Mouse (Mus musculus) C2C12 (cell line): Measurements from ENCODE around the gene Gm11562. TPM values are rescaled to one million over a fixed set of nuclear protein-coding genes. Genes with fewer than 3 reads are reported as not detected.
A peak's percentile ranks its signal among the peaks of the same experiment; 100 is the strongest.
"Not testable (repeated sequence)": the region's sequence is repeated elsewhere in the genome, so short reads cannot be mapped to it uniquely, and the experiment has no call there.

Source experiments
- H3K27me3 ChIP-seq: one replicate; pipeline ENCODE4 v1.6.1; 2011; ENCODE audit not compliant: control insufficient read depth, insufficient read depth, insufficient read length
- H3K36me3 ChIP-seq: one replicate; pipeline ENCODE4 v1.6.1; 2011; ENCODE audit not compliant: control insufficient read depth, insufficient read depth
- H3K4me3 ChIP-seq: one replicate; pipeline ENCODE4 v1.5.1; 2011; ENCODE audit warnings: mild to moderate bottlenecking, control low read depth; ENCODE audit not compliant: poor library complexity, insufficient read depth, severe bottlenecking
- H3K79me2 ChIP-seq: one replicate; pipeline ENCODE4 v1.6.1; 2011; ENCODE audit not compliant: control insufficient read depth, insufficient read depth
- H3K79me3 ChIP-seq: one replicate; pipeline ENCODE4 v1.6.1; 2011; ENCODE audit warnings: low read depth, control low read depth
- H3ac ChIP-seq: one replicate; pipeline ENCODE3; 2011; ENCODE audit warnings: low read depth; ENCODE audit not compliant: control insufficient read depth, insufficient read length
- CEBPB ChIP-seq: IDR thresholded peaks from one replicate; pipeline ENCODE4 v1.6.1; 2011; ENCODE audit warnings: low read depth, mild to moderate bottlenecking, control low read depth, moderate library complexity
- CTCF ChIP-seq: IDR thresholded peaks from one replicate; pipeline ENCODE4 v1.5.1; 2011; ENCODE audit not compliant: control insufficient read depth, insufficient read depth, insufficient read length
- FOSL1 ChIP-seq: IDR thresholded peaks from one replicate; pipeline ENCODE4 v1.8.0; 2011; ENCODE audit warnings: mild to moderate bottlenecking, low read length; ENCODE audit not compliant: poor library complexity, insufficient read depth, severe bottlenecking
- MAX ChIP-seq: IDR thresholded peaks from one replicate; pipeline ENCODE4 v1.6.1; 2011; ENCODE audit warnings: mild to moderate bottlenecking, control low read depth
- MYOD1 ChIP-seq: IDR thresholded peaks from one replicate; pipeline ENCODE4 v1.6.1; 2011; ENCODE audit warnings: low read depth; ENCODE audit not compliant: control insufficient read depth, insufficient read length
- MYOG ChIP-seq: IDR thresholded peaks from one replicate; pipeline ENCODE4 v1.6.1; 2011; ENCODE audit not compliant: control insufficient read depth, insufficient read length; ENCODE audit errors: extremely low read depth
- USF1 ChIP-seq: IDR thresholded peaks from one replicate; pipeline ENCODE4 v1.6.1; 2011; ENCODE audit warnings: low read depth, mild to moderate bottlenecking, control low read depth, moderate library complexity
- polyA plus RNA-seq: library from polyadenylated mRNA; unstranded; fragments of >200 nt; fragmentation: generic; extraction: Trizol; gene quantifications from one replicate; pipeline ENCODE4 v1.2.1, GENCODE M21; 2012; ENCODE audit warnings: missing spikeins

The Gm11562 gene
- polyA plus RNA-seq, 1 experiment: not detected

DNA sequence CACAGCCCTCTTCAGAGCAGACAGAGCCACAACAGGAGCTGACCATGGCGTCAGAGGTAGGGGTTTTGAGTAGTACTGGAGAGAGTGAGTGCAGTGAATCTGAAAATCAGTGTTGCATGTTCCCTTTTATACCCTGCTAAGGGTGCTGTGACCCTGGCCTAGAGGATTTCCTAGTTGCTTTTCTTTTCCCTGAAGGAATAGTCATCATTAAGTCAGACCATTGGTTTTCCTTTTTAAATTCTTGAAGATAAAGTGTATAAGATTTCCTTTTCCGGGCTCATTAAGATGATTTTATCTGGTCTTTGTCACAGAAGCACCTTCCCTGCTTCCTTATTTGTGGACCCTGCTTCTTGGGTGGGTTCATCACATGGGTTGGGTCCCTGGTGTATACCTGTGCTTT, 29.9 kb upstream of the Gm11562 start, which contains the start of gene Gm11555:
Gene Gm11555, minus strand, starts transcription at position 101 of the 400 bp plus-strand sequence.
- H3K4me3 ChIP-seq: no peak within 1 kb of the TSS
- no peaks in the 10 kb centered on the region for H3K36me3 ChIP-seq
- no peak for TF ChIP-seq USF1
- TF ChIP-seq MAX: no peak
- no peak for TF ChIP-seq MYOD1
- no peak for TF ChIP-seq CTCF
- no peak for TF ChIP-seq MYOG
- no peak for TF ChIP-seq FOSL1
- no peak for TF ChIP-seq CEBPB
- H3K27me3 ChIP-seq: no peaks in the 10 kb centered on the region
- no peaks in the 10 kb centered on the region for H3K79me2 ChIP-seq
- H3ac ChIP-seq: no peak within 1 kb of the TSS
- H3K79me3 ChIP-seq: no peaks in the 10 kb centered on the region

DNA sequence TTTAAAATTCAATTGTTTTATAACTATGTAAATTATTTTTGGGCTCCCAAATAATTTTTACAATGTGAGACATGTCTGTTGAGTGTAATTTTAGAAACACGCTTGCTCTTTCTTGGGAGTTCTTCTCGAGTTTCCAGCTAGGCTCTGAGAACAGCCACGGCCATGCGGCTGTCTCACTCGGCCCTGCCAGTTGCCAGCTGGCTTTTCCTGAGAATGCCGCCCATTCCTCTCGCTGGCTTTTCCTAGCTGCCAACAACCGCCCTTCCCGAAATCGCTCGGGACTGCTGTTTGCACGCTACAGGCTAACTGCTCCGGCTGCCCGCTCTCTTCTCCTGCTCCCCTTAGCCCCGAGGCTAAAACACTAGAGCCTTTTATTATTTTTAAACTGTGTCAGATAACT, 26.2 kb upstream of the Gm11562 start:
- Histone ChIP-seq H3ac (no peak overlapping the region), H3K36me3 (no peaks in the 10 kb centered on the region), H3K4me3 (no peak overlapping the region), H3K79me2 (no peaks in the 10 kb centered on the region), H3K79me3 (no peaks in the 10 kb centered on the region), H3K27me3 (no peaks in the 10 kb centered on the region)
- TF ChIP-seq CEBPB: no peak
- no peak for TF ChIP-seq USF1
- no peak for TF ChIP-seq MAX
- no peak for TF ChIP-seq FOSL1
- no peak for TF ChIP-seq CTCF

DNA sequence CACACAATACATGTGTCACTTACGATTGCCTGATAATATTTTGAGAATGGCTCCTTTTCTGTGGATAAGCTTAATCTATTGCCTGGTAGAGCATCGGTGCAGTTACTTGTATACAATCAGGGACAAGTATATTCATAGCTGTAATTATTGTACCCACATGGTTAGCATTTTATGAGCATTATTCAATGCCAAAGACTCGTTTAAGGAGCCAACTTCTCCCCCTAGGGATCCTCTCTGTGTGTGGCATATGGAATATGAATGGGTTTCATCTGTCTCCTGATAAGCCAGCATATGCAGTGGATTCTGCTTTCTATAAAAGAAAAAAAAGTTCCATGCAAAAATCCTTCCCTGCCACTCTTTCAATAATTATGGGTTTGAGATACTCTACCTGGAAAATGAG, 24.1 kb upstream of the Gm11562 start:
- TF ChIP-seq CTCF: no peak
- no peak for TF ChIP-seq CEBPB
- no peak for TF ChIP-seq MYOG
- TF ChIP-seq MYOD1: no peak
- TF ChIP-seq MAX: no peak
- no peak for TF ChIP-seq USF1
- no peak for TF ChIP-seq FOSL1
- no peaks in the 10 kb centered on the region for H3K27me3 ChIP-seq

DNA sequence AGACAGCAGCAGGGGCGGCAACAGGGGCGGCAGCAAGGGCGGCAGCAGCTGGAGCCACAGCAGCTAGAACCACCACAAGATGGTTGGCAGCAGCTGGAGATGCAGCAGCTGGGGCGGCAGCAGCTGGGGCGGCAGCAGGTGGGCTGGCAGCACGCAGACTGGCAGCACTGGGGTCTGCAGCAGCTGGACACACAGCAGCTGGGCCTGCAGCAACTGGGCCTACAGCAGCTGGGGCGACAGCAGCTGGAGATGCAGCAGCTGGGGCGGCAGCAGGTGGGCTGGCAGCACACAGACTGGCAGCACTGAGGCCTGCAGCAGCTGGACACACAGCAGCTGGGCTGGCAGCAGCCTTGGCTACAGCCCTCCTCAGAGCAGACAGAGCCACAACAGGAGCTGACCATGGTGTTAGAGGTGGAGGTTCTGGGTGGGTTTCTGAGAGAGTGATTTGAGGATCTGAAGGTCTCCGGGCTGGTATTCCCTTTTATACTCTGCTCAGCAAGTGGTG, 23.5 kb upstream of the Gm11562 start, which contains the start of gene Krtap4-7:
Gene Krtap4-7, minus strand, starts transcription at position 455 of the 505 bp plus-strand sequence.
- H3K27me3 ChIP-seq, H3K4me3 ChIP-seq, H3K36me3 ChIP-seq, H3K79me2 ChIP-seq, H3K79me3 ChIP-seq, H3ac ChIP-seq: not testable (repeated sequence)
- peak; percentile 87 for TF ChIP-seq MYOD1

More for the DNA sequence above, 24.1 kb upstream of the Gm11562 start:
- Histone ChIP-seq H3K4me3 (no peak overlapping the region), H3K79me2 (no peaks in the 10 kb centered on the region), H3ac (no peak overlapping the region), H3K36me3 (no peaks in the 10 kb centered on the region), H3K79me3 (no peaks in the 10 kb centered on the region)

DNA sequence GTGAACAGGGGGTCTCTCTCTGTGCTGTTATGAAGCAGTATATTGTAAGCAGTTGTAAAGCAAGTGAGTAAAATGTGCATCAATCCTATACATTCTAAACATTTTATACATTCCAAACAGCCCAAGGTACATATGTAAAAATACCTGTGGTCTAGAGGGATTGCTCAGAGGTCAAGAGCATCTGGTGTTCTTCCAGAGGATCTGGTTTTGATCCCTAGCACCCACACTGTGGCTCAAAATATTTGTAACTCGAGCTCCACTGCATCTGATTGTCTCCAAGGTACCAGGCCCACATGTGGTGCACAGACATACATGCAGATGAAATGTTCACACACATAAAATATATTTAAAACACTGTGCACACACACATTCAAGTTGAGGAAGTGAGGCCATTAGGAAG, 20.7 kb upstream of the Gm11562 start:
- Histone ChIP-seq H3K79me3 (no peaks in the 10 kb centered on the region), H3ac (no peak overlapping the region), H3K27me3 (no peaks in the 10 kb centered on the region), H3K79me2 (no peaks in the 10 kb centered on the region), H3K36me3 (no peaks in the 10 kb centered on the region), H3K4me3 (no peak overlapping the region)
- TF ChIP-seq USF1 (no peak), CTCF (no peak), CEBPB (no peak)

DNA sequence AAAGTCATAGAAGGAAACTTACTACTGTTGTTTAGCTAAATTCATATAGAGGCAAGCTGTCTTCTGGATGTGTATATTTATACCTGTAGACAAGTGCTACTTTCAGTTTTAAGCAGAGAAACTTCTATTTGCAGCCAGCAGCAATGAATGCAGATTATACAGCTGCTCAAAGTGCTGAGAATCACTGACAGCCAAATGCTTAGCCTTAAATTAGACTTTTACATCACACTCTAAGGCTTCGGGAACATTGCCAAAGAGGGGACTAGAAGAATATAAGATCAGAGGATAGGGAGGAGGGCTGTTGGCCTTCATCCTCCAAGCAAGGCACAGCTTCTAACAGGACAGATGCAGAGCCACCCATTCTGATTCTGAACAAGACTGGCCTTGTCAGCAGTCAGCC, 16.9 kb upstream of the Gm11562 start:
- TF ChIP-seq FOSL1 (no peak), MYOG (no peak), CTCF (no peak), MAX (no peak), MYOD1 (no peak), USF1 (no peak), CEBPB (no peak)
- Histone ChIP-seq H3K79me2 (no peaks in the 10 kb centered on the region), H3ac (no peak overlapping the region), H3K27me3 (no peaks in the 10 kb centered on the region), H3K36me3 (no peaks in the 10 kb centered on the region), H3K4me3 (no peak overlapping the region), H3K79me3 (no peaks in the 10 kb centered on the region)
